9 mouse cellular contexts compared by ENCODE assay signal in the genomic region with DNA sequence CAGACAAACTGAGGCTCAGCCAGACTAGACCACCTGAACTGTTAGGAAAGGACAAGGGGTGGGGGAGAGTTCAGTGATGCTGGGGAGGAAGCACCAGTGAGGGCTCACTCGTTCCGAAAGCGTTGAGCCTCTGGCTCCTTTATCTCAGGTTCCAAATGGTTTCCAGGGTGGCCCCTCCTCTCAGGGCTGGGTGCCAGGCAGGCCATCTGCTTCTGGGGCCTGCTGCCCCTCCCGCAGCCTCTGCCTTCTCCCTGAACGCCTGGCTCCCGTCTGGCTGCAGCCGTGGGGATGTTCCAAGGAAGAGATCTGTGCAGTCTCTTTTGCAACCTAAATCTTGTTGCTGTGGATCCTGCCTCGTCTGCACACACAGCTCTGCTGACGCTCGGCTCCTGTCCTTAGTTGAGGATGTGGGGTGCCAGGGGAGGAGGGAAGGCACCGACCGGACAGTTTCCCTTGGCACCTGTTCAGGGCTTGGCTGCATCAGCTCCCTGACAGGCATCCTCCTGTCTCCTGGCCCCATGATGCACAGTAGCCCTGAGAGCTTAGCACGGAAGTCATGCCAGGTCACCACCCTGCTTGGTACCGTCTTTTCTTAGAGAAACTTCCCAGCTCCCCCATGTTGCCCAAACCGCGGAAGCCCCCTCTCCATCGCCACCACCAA. TPM values are rescaled to one million over a fixed set of nuclear protein-coding genes. Genes with fewer than 3 reads are reported as not detected.
DNase-seq lines count a peak whose midpoint lies in the region; ATAC-seq and TF ChIP-seq lines count a peak whose summit lies in the region.
"Had no signal": no experiment of that assay in that cellular context is flagged by ENCODE, and none has a peak within 500 bp of the region (broad histone marks: within the 10 kb centered on the region; RNA-seq: fewer than 3 reads in every experiment).

No protein-coding gene starts in this region.

- H3K9ac ChIP-seq in lung, embryonic 16.5 days (ENCODE audit: low read length): no peak overlapping the region
- H3K9ac ChIP-seq: limb, embryonic 12.5 days had no signal

- WGBS in lung, embryonic 16.5 days: 45% methylated on average over 17 of the region's 17 CpGs

- H3K27ac ChIP-seq in lung, embryonic 16.5 days (ENCODE audit: low read length): peak overlapping the region; percentile 28
- H3K27ac ChIP-seq: limb, embryonic 12.5 days had no signal

- intact Hi-C loops in heart, postnatal 25 days (cut with DNase I): loop anchor here (5.0 kb wide), 1 partner anchor 43 kb away; no protein-coding TSS in a partner anchor

- TF ChIP-seq CTCF in G1E (IDR thresholded peaks at IDR 0.05; ENCODE audit: low read depth, low read length): no peak

- ATAC-seq in G1E (ENCODE audit: extremely low read depth, insufficient number of reproducible peaks, low FRiP score, poor library complexity, severe bottlenecking): no peak
- peak; percentile 77 for ATAC-seq in frontal cortex, adult (ENCODE audit: low TSS enrichment)
- ATAC-seq in lung, embryonic 16.5 days (ENCODE audit: low read depth): peak; percentile 70

- peak; percentile 24 for DNase-seq in G1E (ENCODE audit: low spot score)
- peak; percentile 87 for DNase-seq in c-Kit-positive CD71-positive TER-119-positive erythroid progenitor cells, embryonic 14.5 days (ENCODE audit: low spot score)
- peak; percentile 80 for DNase-seq in heart, postnatal 25 days (ENCODE audit: low spot score)
- DNase-seq in layer of hippocampus, adult 9-10 months (ENCODE audit: low spot score): peak; percentile 58
- peak; percentile 84 for DNase-seq in right cerebral cortex, postnatal 25 days
- no peak for DNase-seq in thymus, postnatal 25 days

- H3K9me3 ChIP-seq in G1E (replicated peaks): no peaks in the 10 kb centered on the region
- no peaks in the 10 kb centered on the region for H3K9me3 ChIP-seq in lung, embryonic 16.5 days (ENCODE audit: control insufficient read depth, low read length)
- H3K9me3 ChIP-seq: limb, embryonic 12.5 days had no signal

- H3K4me1 ChIP-seq in G1E (ENCODE audit: insufficient read depth, low read depth, low read length): peaks cover 14% of the 10 kb centered on the region
- H3K4me1 ChIP-seq in lung, embryonic 16.5 days (replicated peaks; ENCODE audit: control insufficient read depth, insufficient read depth, low read length): peaks cover 28% of the 10 kb centered on the region

- H3K4me2 ChIP-seq in lung, embryonic 16.5 days (ENCODE audit: low read depth, low read length): no peak overlapping the region
- H3K4me2 ChIP-seq: limb, embryonic 12.5 days had no signal

- H3K27me3 ChIP-seq in G1E (ENCODE audit: insufficient read depth, low read length): peaks cover 36% of the 10 kb centered on the region
- H3K27me3 ChIP-seq in lung, embryonic 16.5 days (ENCODE audit: control insufficient read depth, insufficient read depth, low read depth, low read length): no peaks in the 10 kb centered on the region

- no peaks in the 10 kb centered on the region for H3K36me3 ChIP-seq in G1E (replicated peaks)
- no peaks in the 10 kb centered on the region for H3K36me3 ChIP-seq in lung, embryonic 16.5 days (ENCODE audit: control insufficient read depth, insufficient read depth, low read length)
- H3K36me3 ChIP-seq: limb, embryonic 12.5 days had no signal

- no peak overlapping the region for H3K4me3 ChIP-seq in G1E (ENCODE audit: low read depth, low read length)
- no peak overlapping the region for H3K4me3 ChIP-seq in lung, embryonic 16.5 days (ENCODE audit: low read length)
- H3K4me3 ChIP-seq: limb, embryonic 12.5 days had no signal

RNA-seq across cellular contexts. Expression of gene Mgll, which starts 35.7 kb away (rescaled TPM):
- total RNA-seq in G1E (2014; fragmentation: Nextera tagmentation) (41.5 TPM in 1 of 2 replicates, not detected in the other), G1E (2017) (0.11 TPM in 1 of 2 replicates, not detected in the other)
- 0.02 and 0.03 TPM in 2 replicates for polyA plus RNA-seq in G1E (2012)
- total RNA-seq in heart, postnatal 25 days (2021): 100 to 1,000 TPM; 115 to 127 TPM
- 73.2 and 79.8 TPM in 2 replicates for polyA plus RNA-seq in lung, embryonic 16.5 days (2015; fragmentation: Nextera tagmentation; extraction: Ambion mirVana)
